ENCODE assay signal across 19 mouse cellular contexts in the genomic region with DNA sequence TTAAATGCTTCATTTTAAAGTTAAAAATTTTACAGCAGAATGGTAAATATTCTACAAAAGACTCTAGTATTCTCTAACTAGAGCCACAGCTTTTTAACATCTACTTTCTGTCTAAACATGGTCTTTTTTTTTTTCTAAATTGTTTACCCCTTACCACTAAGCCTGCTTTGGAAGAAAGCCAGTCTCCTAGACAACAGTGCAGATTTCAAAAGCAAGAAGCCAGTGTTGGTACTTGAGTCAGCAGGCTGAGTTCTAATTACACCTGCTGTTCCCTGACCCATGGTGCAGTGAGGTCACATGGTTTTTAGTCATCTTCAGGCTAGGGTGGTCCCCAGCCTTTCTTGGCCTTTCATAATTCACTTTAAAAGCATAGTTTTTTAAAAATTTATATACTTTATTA.
DNase-seq lines count a peak whose midpoint lies in the region; ATAC-seq and TF ChIP-seq lines count a peak whose summit lies in the region.
"Had no signal": no experiment of that assay in that cellular context is flagged by ENCODE, and none has a peak within 500 bp of the region (broad histone marks: within the 10 kb centered on the region; RNA-seq: fewer than 3 reads in every experiment).

No protein-coding gene starts in this region.

- TF ChIP-seq EP300 in heart, adult 2 months (IDR thresholded peaks at IDR 0.05; ENCODE audit: insufficient read depth, low read depth, low read length): no peak
- no peak for TF ChIP-seq EP300 in lung, postnatal 0 days (IDR thresholded peaks at IDR 0.05)

- no peak overlapping the region for H3K4me3 ChIP-seq in heart, adult 2 months
- no peak overlapping the region for H3K4me3 ChIP-seq in lung, postnatal 0 days (ENCODE audit: low read depth, low read length)
- no peak overlapping the region for H3K4me3 ChIP-seq in cerebellum, adult 2 months (replicated peaks; ENCODE audit: insufficient read depth, low read depth, low read length)
- H3K4me3 ChIP-seq: forebrain, embryonic 12.5 days; heart, embryonic 15.5 days; hindbrain, embryonic 15.5 days had no signal

- no peak overlapping the region for H3K27ac ChIP-seq in heart, adult 2 months
- no peak overlapping the region for H3K27ac ChIP-seq in lung, postnatal 0 days (ENCODE audit: low read length)
- H3K27ac ChIP-seq in cerebellum, adult 2 months (ENCODE audit: insufficient read depth, low read length): no peak overlapping the region
- H3K27ac ChIP-seq: forebrain, embryonic 12.5 days; heart, embryonic 15.5 days; hindbrain, embryonic 15.5 days had no signal

- peaks cover 10% of the 10 kb centered on the region for H3K4me1 ChIP-seq in heart, adult 2 months (ENCODE audit: control insufficient read depth, insufficient read depth, low read length)
- H3K4me1 ChIP-seq in lung, postnatal 0 days (ENCODE audit: insufficient read depth, low read depth, low read length): peaks cover 11% of the 10 kb centered on the region
- peaks cover 7% of the 10 kb centered on the region for H3K4me1 ChIP-seq in cerebellum, adult 2 months (ENCODE audit: control insufficient read depth, insufficient read depth, low read length)

- no peak overlapping the region for H3K9ac ChIP-seq in heart, adult 2 months (ENCODE audit: low read depth, low read length)
- H3K9ac ChIP-seq in lung, postnatal 0 days (replicated peaks; ENCODE audit: low read depth): no peak overlapping the region
- H3K9ac ChIP-seq: forebrain, embryonic 12.5 days; heart, embryonic 15.5 days; hindbrain, embryonic 15.5 days had no signal

- intact Hi-C loops in heart, adult 2 months (cut with DNase I): loop anchor here (5.0 kb wide), 1 partner anchor 48 kb away; no protein-coding TSS in a partner anchor

- TF ChIP-seq POLR2A in heart, adult 2 months (IDR thresholded peaks at IDR 0.05; ENCODE audit: insufficient read depth, low read depth, low read length): no peak
- TF ChIP-seq POLR2A in brain, embryonic 14.5 days (IDR thresholded peaks at IDR 0.05; ENCODE audit: borderline replicate concordance, extremely low read depth, insufficient read depth, insufficient read length, poor library complexity, severe bottlenecking): no peak
- no peak for TF ChIP-seq POLR2A in cerebellum, adult 2 months (IDR thresholded peaks at IDR 0.05; ENCODE audit: borderline replicate concordance, insufficient read depth, low read length)

- no peak for TF ChIP-seq CTCF in heart, adult 2 months (IDR thresholded peaks at IDR 0.05)
- no peak for TF ChIP-seq CTCF in lung, postnatal 0 days (IDR thresholded peaks at IDR 0.05)
- no peak for TF ChIP-seq CTCF in brain, embryonic 14.5 days (IDR thresholded peaks at IDR 0.05; ENCODE audit: borderline replicate concordance, extremely low read depth, insufficient read depth, insufficient read length)
- TF ChIP-seq CTCF in cerebellum, adult 2 months (IDR thresholded peaks at IDR 0.05; ENCODE audit: borderline replicate concordance, insufficient read depth, low read depth, low read length): no peak

- peak; percentile 60 for DNase-seq in heart, adult 11 months
- DNase-seq in heart, adult 2 months: no peak
- peak; percentile 30 for DNase-seq in lung, postnatal 0 days (ENCODE audit: low spot score)
- no peak for DNase-seq in lung, adult 18-20 months
- DNase-seq in brain, embryonic 14.5 days (ENCODE audit: low read depth): peak; percentile 82
- no peak for DNase-seq in urinary bladder, postnatal 10 days (ENCODE audit: low spot score)
- DNase-seq in cerebellum, adult 2 months: no peak
- DNase-seq: adrenal gland, adult 8-10 months; adrenal gland, postnatal 36 days; cerebellum, adult 18-20 months; cerebellum, postnatal 10 days; gastrocnemius, postnatal 36 days; heart, adult 18-20 months; heart, postnatal 14 days; kidney, adult 11 months had no signal

- no peak overlapping the region for H3K4me2 ChIP-seq in lung, postnatal 0 days (replicated peaks; ENCODE audit: low read depth, low read length)
- H3K4me2 ChIP-seq: forebrain, embryonic 12.5 days; heart, embryonic 11.5 days; heart, embryonic 15.5 days; hindbrain, embryonic 15.5 days had no signal

- no peaks in the 10 kb centered on the region; the same call in 1 of the 2 replicates for H3K36me3 ChIP-seq in heart, adult 2 months (ENCODE audit: control insufficient read depth, insufficient read depth, low read length)
- H3K36me3 ChIP-seq in lung, postnatal 0 days (ENCODE audit: insufficient read depth, low read length): no peaks in the 10 kb centered on the region
- H3K36me3 ChIP-seq: forebrain, embryonic 12.5 days; heart, embryonic 15.5 days; hindbrain, embryonic 15.5 days had no signal

- H3K27me3 ChIP-seq in heart, adult 2 months (ENCODE audit: control insufficient read depth, insufficient read depth, low read length): no peaks in the 10 kb centered on the region
- H3K27me3 ChIP-seq in lung, postnatal 0 days (replicated peaks; ENCODE audit: insufficient read depth, low read length): no peaks in the 10 kb centered on the region
- H3K27me3 ChIP-seq in cerebellum, adult 2 months (ENCODE audit: control insufficient read depth, insufficient read depth, low read length): no peaks in the 10 kb centered on the region
- H3K27me3 ChIP-seq: heart, embryonic 15.5 days; hindbrain, embryonic 15.5 days had no signal

- peaks cover 2% of the 10 kb centered on the region; the same call in 1 of the 2 replicates for H3K79me2 ChIP-seq in heart, adult 2 months (replicated peaks; ENCODE audit: control insufficient read depth, insufficient read depth, low read length)

- H3K9me3 ChIP-seq in lung, postnatal 0 days (ENCODE audit: low read length): no peaks in the 10 kb centered on the region
- H3K9me3 ChIP-seq: forebrain, embryonic 12.5 days; heart, embryonic 15.5 days; hindbrain, embryonic 15.5 days had no signal

- no peak for ATAC-seq in lung, postnatal 0 days

Comparison
In these comparisons a context has a peak if more than half of its experiments do, and no peak if none do; other contexts are left out.
1. DNase-seq: peak in heart, adult 11 months (single experiment), lung, postnatal 0 days (single experiment) and brain, embryonic 14.5 days (single experiment); none in heart, adult 2 months (0 of 2), lung, adult 18-20 months (0 of 2), urinary bladder, postnatal 10 days (single experiment) and cerebellum, adult 2 months (0 of 2).